Mouse (Mus musculus): ENCODE measurements around the gene Capn11. TPM values are rescaled to one million over a fixed set of nuclear protein-coding genes. Genes with fewer than 3 reads are reported as not detected.

Capn11 gene
- polyA plus RNA-seq, 1 experiment from 2014 or later, result 0.65 TPM

DNA sequence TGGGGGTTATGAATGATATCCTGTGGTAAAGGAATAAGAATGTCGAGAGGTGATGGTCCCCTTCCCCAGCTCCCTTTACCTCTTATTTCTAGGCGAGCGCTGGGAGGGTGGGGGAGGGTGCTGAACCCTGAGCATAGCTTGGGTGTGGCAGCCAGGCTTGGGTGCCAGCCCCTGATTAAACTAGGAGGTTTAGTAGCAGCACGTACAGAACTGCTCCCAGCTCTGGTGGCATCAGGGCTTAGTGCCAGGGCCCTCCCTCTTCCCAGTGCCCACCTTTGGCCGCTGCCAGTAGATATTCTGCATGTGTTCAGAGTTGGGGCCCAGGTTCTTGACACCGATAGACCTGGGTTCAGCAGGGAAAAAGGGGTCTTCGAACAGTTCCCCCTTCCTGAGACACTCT, 5.9 kb downstream of the Capn11 start:
- H3K4me2 ChIP-seq, result no peak overlapping the region
- H3K4me1 ChIP-seq (replicated peaks), result no peaks in the 10 kb centered on the region
- no peak for ATAC-seq (ENCODE audit: insufficient number of reproducible peaks, insufficient read depth, low FRiP score, low TSS enrichment, low read depth)
- H3K9ac ChIP-seq (replicated peaks), result no peak overlapping the region
- H3K27ac ChIP-seq, result no peak overlapping the region
- H3K36me3 ChIP-seq, result no peaks in the 10 kb centered on the region
- H3K9me3 ChIP-seq, result no peaks in the 10 kb centered on the region
- H3K27me3 ChIP-seq, result no peaks in the 10 kb centered on the region
- H3K4me3 ChIP-seq (replicated peaks), result no peak overlapping the region
- 63% methylated on average over 7 of the region's 7 CpGs for WGBS

DNA sequence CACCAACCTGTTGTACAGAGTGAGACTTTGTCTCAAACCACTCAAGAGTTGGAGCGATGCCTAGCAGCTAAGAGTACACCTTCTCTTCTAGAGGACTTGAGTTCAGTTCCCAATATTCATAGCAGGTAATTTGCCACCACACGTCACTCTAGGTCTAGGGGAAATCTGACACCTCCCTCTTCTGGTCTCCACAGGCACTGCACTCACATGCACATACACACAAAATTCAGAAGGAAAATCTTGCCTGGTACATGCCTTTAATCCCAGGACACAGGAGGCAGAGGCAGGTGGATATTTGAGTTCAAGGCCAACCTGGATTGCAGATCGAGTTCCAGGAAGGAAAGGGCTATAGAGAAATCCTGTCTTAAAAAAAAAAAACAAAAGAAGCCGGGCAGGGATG, 14.9 kb downstream of the Capn11 start:
- H3K4me1 ChIP-seq (replicated peaks), result no peaks in the 10 kb centered on the region
- H3K9ac ChIP-seq (replicated peaks), result no peak overlapping the region
- no peak overlapping the region for H3K4me3 ChIP-seq (replicated peaks)
- WGBS, result 90% methylated on average over 4 of the region's 4 CpGs
- H3K27me3 ChIP-seq, result no peaks in the 10 kb centered on the region
- H3K27ac ChIP-seq, result no peak overlapping the region
- no peak overlapping the region for H3K4me2 ChIP-seq
- 0 out of 2 replicates have a peak, but pooled peaks cover 4% of the 10 kb centered on the region for H3K9me3 ChIP-seq
- no peaks in the 10 kb centered on the region for H3K36me3 ChIP-seq
- ATAC-seq (ENCODE audit: insufficient number of reproducible peaks, insufficient read depth, low FRiP score, low TSS enrichment, low read depth), result no peak

DNA sequence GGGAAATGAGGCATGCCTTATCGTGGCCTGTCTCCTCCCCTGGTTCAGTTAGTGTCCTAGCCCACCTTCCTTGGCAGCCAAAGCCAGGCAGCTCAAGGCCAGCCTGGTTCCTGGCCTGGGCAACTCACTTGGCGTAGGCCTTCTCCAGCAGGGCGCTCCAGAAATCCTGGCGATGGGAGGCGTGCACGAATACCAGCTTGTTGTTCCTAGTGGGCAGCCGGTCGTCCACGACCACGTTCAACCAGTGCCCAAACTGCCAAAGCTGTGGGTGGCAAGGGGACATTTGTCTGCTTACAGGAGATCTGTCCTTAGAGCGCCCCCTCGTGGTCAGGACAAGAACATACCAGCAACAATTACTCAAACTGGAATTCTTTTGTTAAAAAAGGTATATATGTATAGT, 16.4 kb downstream of the Capn11 start:
- no peak for ATAC-seq (ENCODE audit: insufficient number of reproducible peaks, insufficient read depth, low FRiP score, low TSS enrichment, low read depth)
- no peak overlapping the region for H3K9ac ChIP-seq (replicated peaks)
- H3K9me3 ChIP-seq, result 0 out of 2 replicates have a peak, but pooled peaks cover 4% of the 10 kb centered on the region
- H3K4me1 ChIP-seq (replicated peaks), result no peaks in the 10 kb centered on the region
- no peak overlapping the region for H3K27ac ChIP-seq
- no peak overlapping the region for H3K4me2 ChIP-seq
- no peaks in the 10 kb centered on the region for H3K27me3 ChIP-seq
- H3K36me3 ChIP-seq, result no peaks in the 10 kb centered on the region
- H3K4me3 ChIP-seq (replicated peaks), result no peak overlapping the region
- WGBS, result 23% methylated on average over 12 of the region's 12 CpGs

DNA sequence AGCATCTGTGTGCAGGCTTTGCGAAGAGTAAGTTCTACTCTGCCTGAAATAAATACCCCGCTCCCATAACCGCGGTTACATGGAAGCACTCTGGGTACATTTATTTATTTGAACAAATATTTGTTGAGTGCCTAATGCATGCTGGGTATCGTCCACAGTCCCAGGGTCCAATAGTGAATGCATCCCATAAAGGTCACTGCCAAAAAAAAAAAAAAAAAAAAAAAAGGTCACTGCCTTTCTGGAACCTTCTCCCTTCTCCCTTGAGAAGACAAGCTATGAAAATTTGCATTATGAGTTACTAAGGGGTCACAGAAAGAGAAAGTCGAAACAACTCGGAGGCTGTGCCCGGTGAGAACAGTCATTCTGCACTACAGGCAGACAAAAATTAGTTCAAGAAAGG, 17.1 kb downstream of the Capn11 start:
- H3K4me2 ChIP-seq, result no peak overlapping the region
- 91% methylated on average over 8 of the region's 8 CpGs for WGBS
- no peak for ATAC-seq (ENCODE audit: insufficient number of reproducible peaks, insufficient read depth, low FRiP score, low TSS enrichment, low read depth)
- no peaks in the 10 kb centered on the region for H3K27me3 ChIP-seq
- no peaks in the 10 kb centered on the region for H3K4me1 ChIP-seq (replicated peaks)
- no peak overlapping the region for H3K4me3 ChIP-seq (replicated peaks)
- no peak overlapping the region for H3K27ac ChIP-seq
- H3K9me3 ChIP-seq, result 0 out of 2 replicates have a peak, but pooled peaks cover 4% of the 10 kb centered on the region
- no peaks in the 10 kb centered on the region for H3K36me3 ChIP-seq
- H3K9ac ChIP-seq (replicated peaks), result no peak overlapping the region

DNA sequence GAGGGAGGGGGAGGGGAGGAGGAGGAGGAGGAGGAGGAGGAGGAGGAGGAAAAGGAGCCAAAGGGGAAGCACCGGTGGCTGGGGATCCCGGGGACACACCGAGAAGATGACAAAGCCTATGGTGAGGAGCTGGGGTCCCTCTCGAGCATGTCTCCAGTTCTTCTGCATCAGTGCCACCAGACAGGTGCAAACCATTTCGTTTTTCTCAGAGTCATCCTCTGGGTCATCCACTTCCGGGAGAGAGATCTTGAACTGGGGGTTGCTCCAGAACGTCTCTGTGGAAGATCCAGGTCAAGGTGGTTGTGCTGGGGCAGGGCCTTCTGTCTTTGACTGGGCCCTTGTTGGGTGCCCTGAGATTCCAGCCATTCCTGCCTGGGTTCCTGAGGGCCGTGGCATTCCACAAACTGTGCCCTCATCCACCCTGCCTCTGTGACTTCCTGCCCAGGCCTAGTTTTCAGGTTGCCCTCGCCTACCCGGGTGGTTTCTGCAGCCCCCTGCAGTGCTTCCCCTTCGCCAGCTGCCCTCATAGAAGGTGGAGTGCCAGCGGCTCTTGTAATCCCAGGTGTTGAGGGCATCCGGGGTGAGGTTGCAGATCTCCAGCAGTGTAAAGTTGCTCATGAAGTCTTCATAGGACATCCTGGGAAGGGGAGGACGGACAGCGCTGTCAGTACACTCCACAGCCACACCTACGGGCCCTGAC, 20.4 kb downstream of the Capn11 start:
- Histone ChIP-seq H3K9ac (replicated peaks) (no peak overlapping the region), H3K4me3 (replicated peaks) (no peak overlapping the region)

DNA sequence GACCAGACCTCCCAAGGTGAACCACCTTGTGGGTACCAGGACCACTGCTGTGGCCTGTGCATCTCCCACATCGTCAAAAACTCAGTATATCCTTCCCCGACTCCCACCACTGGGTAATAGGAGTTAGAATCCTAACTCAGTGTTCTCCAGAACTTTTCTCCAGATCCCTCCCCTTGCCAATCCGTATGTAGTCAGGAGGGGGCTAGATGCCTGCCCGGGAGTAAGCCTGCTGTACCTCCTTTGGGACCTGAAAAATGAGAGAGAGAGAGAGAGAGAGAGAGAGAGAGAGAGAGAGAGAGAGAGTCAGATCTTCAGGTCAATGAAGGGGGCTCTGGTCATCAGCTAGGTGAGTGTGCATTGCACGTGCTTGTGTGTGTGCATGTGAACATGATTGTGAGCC, 25.1 kb downstream of the Capn11 start:
- WGBS, result 82% methylated on average over 5 of the region's 5 CpGs
- no peak overlapping the region for H3K27ac ChIP-seq
- no peak overlapping the region for H3K4me3 ChIP-seq (replicated peaks)
- ATAC-seq (ENCODE audit: insufficient number of reproducible peaks, insufficient read depth, low FRiP score, low TSS enrichment, low read depth), result no peak
- no peaks in the 10 kb centered on the region for H3K9me3 ChIP-seq
- H3K27me3 ChIP-seq, result peaks cover under 1% of the 10 kb centered on the region; the same call in 1 of the 2 replicates
- H3K36me3 ChIP-seq, result no peaks in the 10 kb centered on the region
- no peak overlapping the region for H3K4me2 ChIP-seq
- H3K9ac ChIP-seq (replicated peaks), result no peak overlapping the region
- H3K4me1 ChIP-seq (replicated peaks), result peaks cover 11% of the 10 kb centered on the region

More for the DNA sequence above, 20.4 kb downstream of the Capn11 start:
- ATAC-seq (ENCODE audit: insufficient number of reproducible peaks, insufficient read depth, low FRiP score, low TSS enrichment, low read depth), result no peak
- H3K27ac ChIP-seq, result no peak overlapping the region
- 76% methylated on average over 16 of the region's 16 CpGs for WGBS
- no peaks in the 10 kb centered on the region for H3K27me3 ChIP-seq
- no peaks in the 10 kb centered on the region for H3K4me1 ChIP-seq (replicated peaks)
- H3K4me2 ChIP-seq, result no peak overlapping the region
- no peaks in the 10 kb centered on the region for H3K36me3 ChIP-seq
- H3K9me3 ChIP-seq, result no peaks in the 10 kb centered on the region

DNA sequence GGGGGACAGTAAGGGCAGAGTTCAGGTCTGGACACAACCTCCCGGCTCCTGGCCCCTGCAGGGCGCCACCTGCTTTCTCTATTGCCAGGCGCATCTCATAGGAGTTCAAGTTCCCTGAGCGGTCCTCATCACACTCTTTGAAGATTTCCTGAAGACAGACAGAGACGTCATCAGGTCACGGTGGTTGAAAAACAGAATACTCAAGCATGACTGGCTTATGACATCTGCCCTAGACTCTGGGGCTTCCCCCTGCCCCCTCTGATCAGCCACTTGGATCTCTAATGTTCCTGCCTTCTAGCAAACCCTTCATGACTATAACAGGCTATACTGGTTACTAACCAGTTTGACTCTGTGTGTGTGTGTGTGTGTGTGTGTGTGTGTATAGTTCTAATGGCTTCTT, 27.2 kb downstream of the Capn11 start:
- WGBS, result 74% methylated on average over 6 of the region's 6 CpGs
- H3K36me3 ChIP-seq, result no peaks in the 10 kb centered on the region
- peaks cover 5% of the 10 kb centered on the region; the same call in 1 of the 2 replicates for H3K27me3 ChIP-seq
- H3K27ac ChIP-seq, result no peak overlapping the region
- no peak overlapping the region for H3K4me3 ChIP-seq (replicated peaks)
- no peak overlapping the region for H3K4me2 ChIP-seq
- no peak overlapping the region for H3K9ac ChIP-seq (replicated peaks)
- ATAC-seq (ENCODE audit: insufficient number of reproducible peaks, insufficient read depth, low FRiP score, low TSS enrichment, low read depth), result no peak
- H3K9me3 ChIP-seq, result no peaks in the 10 kb centered on the region
- peaks cover 11% of the 10 kb centered on the region for H3K4me1 ChIP-seq (replicated peaks)

DNA sequence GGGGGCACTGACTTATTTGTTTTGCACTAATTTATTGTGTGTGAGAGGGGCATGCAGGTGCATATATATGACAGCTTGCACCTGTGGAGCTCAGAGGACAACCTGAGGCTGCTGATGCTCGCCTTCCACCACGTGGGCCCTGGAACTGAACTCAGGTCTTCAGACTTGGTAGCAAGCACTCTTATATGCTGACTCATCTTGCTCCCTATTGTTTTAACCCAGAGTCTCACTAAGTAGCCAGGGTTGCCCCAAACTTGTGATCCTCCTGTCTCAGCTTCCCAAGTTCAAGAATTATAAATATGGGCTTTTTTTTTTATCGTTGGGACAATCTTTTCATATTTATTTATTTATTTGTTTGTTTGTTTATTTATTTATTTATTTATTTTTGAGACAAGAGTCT, 28.1 kb downstream of the Capn11 start:
- no peak overlapping the region for H3K27ac ChIP-seq
- WGBS, result 53% methylated on average over 3 of the region's 3 CpGs
- peak overlapping the region; percentile 85 for H3K4me2 ChIP-seq
- H3K4me3 ChIP-seq (replicated peaks), result peak overlapping the region; percentile 46; the same call in 1 of the 2 replicates
- peaks cover 11% of the 10 kb centered on the region for H3K4me1 ChIP-seq (replicated peaks)
- H3K36me3 ChIP-seq, result no peaks in the 10 kb centered on the region
- ATAC-seq (ENCODE audit: insufficient number of reproducible peaks, insufficient read depth, low FRiP score, low TSS enrichment, low read depth), result no peak
- no peak overlapping the region for H3K9ac ChIP-seq (replicated peaks)
- no peaks in the 10 kb centered on the region for H3K9me3 ChIP-seq
- H3K27me3 ChIP-seq, result peaks cover 5% of the 10 kb centered on the region; the same call in 1 of the 2 replicates

DNA sequence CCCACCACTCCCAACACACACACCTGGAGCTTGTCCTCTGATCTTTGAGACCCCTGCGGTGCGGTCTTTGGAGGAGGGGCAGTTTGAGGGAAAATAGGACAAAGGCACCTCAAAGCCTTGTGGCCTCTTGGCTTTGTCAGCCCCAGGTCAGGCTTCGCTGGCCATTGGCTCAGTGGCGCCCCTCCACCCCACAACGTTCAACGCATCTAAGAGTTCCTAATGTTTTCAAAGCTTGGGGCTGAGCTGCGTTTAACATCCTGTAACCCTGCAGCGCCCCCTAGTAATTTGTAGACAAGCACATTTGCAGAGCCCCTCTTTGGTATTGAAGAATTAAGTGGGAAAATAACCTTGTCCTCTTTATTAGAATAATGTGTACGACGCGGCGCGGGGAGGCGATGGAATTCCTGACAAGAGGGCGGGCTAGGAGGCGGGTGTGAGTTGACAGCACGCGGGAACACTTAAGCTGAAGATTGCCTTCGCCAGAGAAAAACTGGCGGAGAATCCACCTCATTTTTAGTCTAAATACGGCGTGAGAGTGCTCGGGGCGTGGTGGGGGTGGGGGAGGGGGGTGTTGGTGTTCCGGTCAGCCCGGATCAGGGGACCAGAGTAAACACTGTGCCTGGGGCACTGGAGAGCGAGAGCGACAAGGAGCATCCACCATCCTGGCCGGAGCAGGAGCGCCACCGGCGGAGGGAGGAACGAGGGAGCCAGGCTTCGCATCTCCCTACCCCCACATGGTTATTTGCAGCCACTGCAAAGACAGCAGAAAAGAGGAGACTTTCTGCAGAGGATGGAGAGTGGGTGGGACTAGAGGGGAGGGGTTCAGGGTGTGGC, 29.0 kb downstream of the Capn11 start:
- no peaks in the 10 kb centered on the region for H3K9me3 ChIP-seq
- H3K27me3 ChIP-seq, result peaks cover 5% of the 10 kb centered on the region; the same call in 1 of the 2 replicates
- peak overlapping the region; percentile 85 for H3K4me2 ChIP-seq
- no peak overlapping the region for H3K27ac ChIP-seq
- H3K4me3 ChIP-seq (replicated peaks), result peak overlapping the region; percentile 46
- H3K36me3 ChIP-seq, result no peaks in the 10 kb centered on the region
- peak; percentile 56; the same call in 1 of the 2 replicates for ATAC-seq (ENCODE audit: insufficient number of reproducible peaks, insufficient read depth, low FRiP score, low TSS enrichment, low read depth)
- WGBS, result 3% methylated on average over 34 of the region's 34 CpGs
- H3K9ac ChIP-seq (replicated peaks), result peak overlapping the region; percentile 70
- H3K4me1 ChIP-seq (replicated peaks), result peaks cover 11% of the 10 kb centered on the region

DNA sequence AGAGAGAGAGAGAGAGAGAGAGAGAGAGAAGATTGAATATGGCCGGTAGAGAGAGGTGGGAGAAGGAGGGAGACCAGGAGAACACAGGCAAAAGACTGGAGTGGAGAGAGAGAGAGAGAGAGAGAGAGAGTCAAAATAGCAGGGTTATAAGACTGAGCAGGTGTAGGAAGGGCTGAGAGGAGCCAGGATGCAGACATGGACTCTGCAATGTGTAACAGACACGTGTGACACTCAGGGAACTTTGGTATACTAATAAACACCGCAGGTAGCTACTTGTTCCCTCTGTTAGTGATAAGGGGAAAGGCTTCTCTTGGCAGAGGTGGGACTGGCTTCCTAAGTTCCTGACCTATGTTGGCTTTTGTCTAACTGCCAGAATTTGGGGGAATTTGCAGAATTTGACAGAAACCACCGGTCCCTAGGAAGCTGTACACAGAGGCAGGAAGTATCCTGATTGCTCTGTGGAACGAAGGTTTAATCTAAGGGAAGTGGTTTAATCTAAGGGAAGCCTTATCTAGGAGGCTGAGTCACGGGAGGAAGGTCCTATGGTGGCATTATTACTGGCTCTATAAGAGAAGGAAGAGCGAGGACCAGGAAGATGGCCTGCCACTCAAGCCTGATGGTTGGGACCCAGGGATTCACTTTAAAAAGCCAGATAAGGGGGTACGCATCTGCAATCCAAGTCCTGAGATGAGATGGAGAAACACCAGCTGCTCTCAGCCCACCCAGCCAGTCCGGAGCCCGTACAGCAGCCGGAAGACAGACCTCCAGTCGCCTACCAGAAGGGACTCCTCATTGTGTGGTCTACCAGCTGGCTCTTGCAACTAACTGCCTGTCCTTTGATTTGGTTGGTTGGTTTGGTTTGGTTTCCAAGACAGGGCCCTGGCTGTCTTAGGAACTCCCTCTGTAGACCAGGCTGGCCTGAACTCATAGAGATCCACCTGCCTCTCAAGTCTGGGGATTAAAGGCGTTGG, 30.0 kb downstream of the Capn11 start:
- no peak overlapping the region; the same call in 1 of the 2 replicates for H3K9ac ChIP-seq (replicated peaks)
- H3K4me3 ChIP-seq (replicated peaks), result peak overlapping the region; percentile 46
- H3K27ac ChIP-seq, result no peak overlapping the region
- ATAC-seq (ENCODE audit: insufficient number of reproducible peaks, insufficient read depth, low FRiP score, low TSS enrichment, low read depth), result no peak; the same call in 1 of the 2 replicates
- H3K4me1 ChIP-seq (replicated peaks), result peaks cover 11% of the 10 kb centered on the region
- no peaks in the 10 kb centered on the region for H3K9me3 ChIP-seq
- H3K36me3 ChIP-seq, result no peaks in the 10 kb centered on the region
- peak overlapping the region; percentile 85 for H3K4me2 ChIP-seq
- peaks cover 5% of the 10 kb centered on the region; the same call in 1 of the 2 replicates for H3K27me3 ChIP-seq
- WGBS, result 69% methylated on average over 13 of the region's 13 CpGs
